Mouse (Mus musculus): Measurements from ENCODE around the gene Zbtb17.

GRCm38 (mm10) chr4:141512145-141512544 lies 67.7 kb downstream of the Zbtb17 start:
- TF ChIP-seq CTCF (IDR thresholded peaks at IDR 0.05; ENCODE audit: low read depth) (no peak), EP300 (optimal IDR thresholded peaks at IDR 0.05) (no peak)

All from stomach, postnatal 0 days (tissue).